In genomic region chr1:133250761-133251160, GRCm38 (mm10) we compare ENCODE assay signal across 18 mouse cellular contexts. TPM values are rescaled to one million over a fixed set of nuclear protein-coding genes. Genes with fewer than 3 reads are reported as not detected.
DNase-seq lines count a peak whose midpoint lies in the region; ATAC-seq and TF ChIP-seq lines count a peak whose summit lies in the region.
"Had no signal": no experiment of that assay in that cellular context is flagged by ENCODE, and none has a peak within 500 bp of the region (broad histone marks: within the 10 kb centered on the region; RNA-seq: fewer than 3 reads in every experiment).

No protein-coding gene starts in this region.

- no peak for DNase-seq in gastrocnemius, adult 2 months
- DNase-seq in gastrocnemius, postnatal 10 days, result no peak
- DNase-seq in kidney, adult 2 months, result no peak
- no peak for DNase-seq in kidney, postnatal 10 days
- no peak for DNase-seq in lung, postnatal 0 days (ENCODE audit: low spot score)
- DNase-seq in lung, postnatal 10 days, result no peak
- DNase-seq in stomach, postnatal 0 days (ENCODE audit: low spot score), result no peak
- no peak for DNase-seq in urinary bladder, postnatal 36 days (ENCODE audit: low spot score in 2 of 2)
- DNase-seq: cerebellum, postnatal 36 days; spleen, adult 18-20 months; thymus, adult 2 months had no signal

- no peak overlapping the region for H3K4me3 ChIP-seq in gastrocnemius, adult 2 months
- H3K4me3 ChIP-seq in kidney, adult 2 months (ENCODE audit: insufficient read depth, low read depth, low read length), result no peak overlapping the region
- no peak overlapping the region for H3K4me3 ChIP-seq in lung, postnatal 0 days (ENCODE audit: low read depth, low read length)
- H3K4me3 ChIP-seq in stomach, postnatal 0 days (ENCODE audit: low read depth, low read length), result no peak overlapping the region
- H3K4me3 ChIP-seq: embryonic facial prominence, embryonic 12.5 days; layer of hippocampus, adult 2 months; limb, embryonic 15.5 days had no signal

- intact Hi-C loops in gastrocnemius, adult 2 months (cut with DNase I), result no loop called here

- no peak overlapping the region for H3K4me2 ChIP-seq in lung, postnatal 0 days (replicated peaks; ENCODE audit: low read depth, low read length)
- no peak overlapping the region for H3K4me2 ChIP-seq in stomach, postnatal 0 days (replicated peaks; ENCODE audit: low read depth)
- H3K4me2 ChIP-seq: embryonic facial prominence, embryonic 12.5 days; limb, embryonic 15.5 days had no signal

- H3K27me3 ChIP-seq in kidney, adult 2 months (replicated peaks; ENCODE audit: control insufficient read depth, insufficient read depth, low read length), result no peaks in the 10 kb centered on the region
- no peaks in the 10 kb centered on the region for H3K27me3 ChIP-seq in lung, postnatal 0 days (replicated peaks; ENCODE audit: insufficient read depth, low read length)
- no peaks in the 10 kb centered on the region for H3K27me3 ChIP-seq in stomach, postnatal 0 days (ENCODE audit: control insufficient read depth, insufficient read depth, low read length)
- H3K27me3 ChIP-seq: limb, embryonic 15.5 days had no signal

- ATAC-seq in lung, postnatal 0 days, result no peak
- ATAC-seq in stomach, postnatal 0 days (ENCODE audit: low FRiP score, low TSS enrichment), result no peak

- peak overlapping the region; percentile 78 for H3K27ac ChIP-seq in gastrocnemius, adult 2 months
- peak overlapping the region; percentile 70 for H3K27ac ChIP-seq in kidney, adult 2 months (ENCODE audit: insufficient read depth, low read depth, low read length)
- peak overlapping the region; percentile 58; the same call in 1 of the 2 replicates for H3K27ac ChIP-seq in lung, postnatal 0 days (ENCODE audit: low read length)
- peak overlapping the region; percentile 90 for H3K27ac ChIP-seq in stomach, postnatal 0 days (replicated peaks)
- H3K27ac ChIP-seq: embryonic facial prominence, embryonic 12.5 days; layer of hippocampus, adult 2 months; limb, embryonic 15.5 days had no signal

- no peak overlapping the region for H3K9ac ChIP-seq in lung, postnatal 0 days (replicated peaks; ENCODE audit: low read depth)
- no peak overlapping the region for H3K9ac ChIP-seq in stomach, postnatal 0 days (ENCODE audit: low read length)
- H3K9ac ChIP-seq: embryonic facial prominence, embryonic 12.5 days; limb, embryonic 15.5 days had no signal

- TF ChIP-seq EP300 in lung, postnatal 0 days (IDR thresholded peaks at IDR 0.05), result no peak
- TF ChIP-seq EP300 in stomach, postnatal 0 days (optimal IDR thresholded peaks at IDR 0.05), result no peak

- TF ChIP-seq POLR2A in kidney, adult 2 months (IDR thresholded peaks at IDR 0.05; ENCODE audit: low read depth, low read length), result no peak

- H3K36me3 ChIP-seq in kidney, adult 2 months (ENCODE audit: control insufficient read depth, insufficient read depth, low read length), result no peaks in the 10 kb centered on the region
- no peaks in the 10 kb centered on the region for H3K36me3 ChIP-seq in lung, postnatal 0 days (ENCODE audit: insufficient read depth, low read length)
- H3K36me3 ChIP-seq in stomach, postnatal 0 days (ENCODE audit: control insufficient read depth, insufficient read depth, low read length), result no peaks in the 10 kb centered on the region
- H3K36me3 ChIP-seq: embryonic facial prominence, embryonic 12.5 days; limb, embryonic 15.5 days had no signal

- no peaks in the 10 kb centered on the region for H3K9me3 ChIP-seq in lung, postnatal 0 days (ENCODE audit: low read length)
- no peaks in the 10 kb centered on the region for H3K9me3 ChIP-seq in stomach, postnatal 0 days (ENCODE audit: control insufficient read depth, low read length)
- H3K9me3 ChIP-seq: embryonic facial prominence, embryonic 12.5 days; limb, embryonic 15.5 days had no signal

- 60% methylated on average over 6 of the region's 6 CpGs for WGBS in kidney, adult 2 months
- 85% methylated on average over 6 of the region's 6 CpGs for WGBS in lung, postnatal 0 days
- WGBS in stomach, postnatal 0 days, result 83% methylated on average over 6 of the region's 6 CpGs

- TF ChIP-seq CTCF in gastrocnemius, adult 2 months (IDR thresholded peaks at IDR 0.05), result no peak
- TF ChIP-seq CTCF in kidney, adult 2 months (conservative IDR thresholded peaks at IDR 0.05; ENCODE audit: insufficient read depth, insufficient read length, low read depth, low read length), result no peak
- no peak for TF ChIP-seq CTCF in lung, postnatal 0 days (IDR thresholded peaks at IDR 0.05)
- TF ChIP-seq CTCF in stomach, postnatal 0 days (IDR thresholded peaks at IDR 0.05; ENCODE audit: low read depth), result no peak

- H3K4me1 ChIP-seq in kidney, adult 2 months (ENCODE audit: control insufficient read depth, insufficient read depth, low read length), result peaks cover 49% of the 10 kb centered on the region
- H3K4me1 ChIP-seq in lung, postnatal 0 days (ENCODE audit: insufficient read depth, low read depth, low read length), result peaks cover 4% of the 10 kb centered on the region; the same call in 1 of the 2 replicates
- peaks cover 32% of the 10 kb centered on the region for H3K4me1 ChIP-seq in stomach, postnatal 0 days (replicated peaks; ENCODE audit: control insufficient read depth, insufficient read depth)

RNA-seq across cellular contexts. Expression of gene Golt1a, which starts 58.8 kb away (rescaled TPM):
- not detected for total RNA-seq in gastrocnemius, adult 2 months (2021)
- not detected for total RNA-seq in gastrocnemius, postnatal 10 days (2021)
- 18.1 and 18.9 TPM in 2 replicates for polyA plus RNA-seq in kidney, adult 2 months (2012; rRNA removed)
- 0.26 and 1.2 TPM in 2 replicates for polyA plus RNA-seq in lung, postnatal 0 days (2015; fragmentation: Nextera tagmentation; extraction: Ambion mirVana)
- 7.6 and 10.8 TPM in 2 replicates for polyA plus RNA-seq in stomach, postnatal 0 days (2015; fragmentation: Nextera tagmentation; extraction: Ambion mirVana)
- total RNA-seq: granulocyte monocyte progenitor cell, adult 5-6 weeks; layer of hippocampus, adult 2 months; megakaryocyte, adult 5-6 weeks; monocyte, adult 5-6 weeks; neutrophil, adult 5-6 weeks had no signal
- polyA plus RNA-seq: embryonic facial prominence, embryonic 12.5 days; limb, embryonic 15.5 days had no signal
